15 mouse cellular contexts compared by ENCODE assay signal in genomic region chr12:72437676-72438341, GRCm38 (mm10). TPM values are rescaled to one million over a fixed set of nuclear protein-coding genes. Genes with fewer than 3 reads are reported as not detected.
A peak's percentile ranks its signal among the peaks of the same experiment; 100 is the strongest.
DNase-seq lines count a peak whose midpoint lies in the region; ATAC-seq lines count a peak whose summit lies in the region.
"Had no signal": no experiment of that assay in that cellular context is flagged by ENCODE, and none has a peak within 500 bp of the region (broad histone marks: within the 10 kb centered on the region; RNA-seq: fewer than 3 reads in every experiment).

No protein-coding gene starts in this region.

- peak overlapping the region; percentile 57 for H3K27ac ChIP-seq in midbrain, embryonic 10.5 days (replicated peaks)
- H3K27ac ChIP-seq in midbrain, embryonic 16.5 days (ENCODE audit: low read length): no peak overlapping the region
- H3K27ac ChIP-seq in forebrain, embryonic 12.5 days: peak overlapping the region; percentile 76
- H3K27ac ChIP-seq in hindbrain, embryonic 15.5 days (replicated peaks): peak overlapping the region; percentile 14; the same call in 1 of the 2 replicates
- H3K27ac ChIP-seq: left cerebral cortex, adult 2 months had no signal

- no peak overlapping the region for H3K4me3 ChIP-seq in midbrain, embryonic 10.5 days
- H3K4me3 ChIP-seq in midbrain, embryonic 16.5 days (ENCODE audit: low read depth, low read length): no peak overlapping the region
- H3K4me3 ChIP-seq in forebrain, embryonic 12.5 days (replicated peaks): no peak overlapping the region
- H3K4me3 ChIP-seq in hindbrain, embryonic 15.5 days: no peak overlapping the region
- H3K4me3 ChIP-seq: left cerebral cortex, adult 2 months had no signal

- no peak for DNase-seq in midbrain, embryonic 10.5 days (ENCODE audit: low spot score)
- DNase-seq in retina, postnatal 1 day: peak; percentile 56
- DNase-seq in embryo, embryonic 11 days: no peak
- DNase-seq: adrenal gland, postnatal 36 days; cerebellum, postnatal 36 days; heart, postnatal 10 days; lung, postnatal 4 days; right cerebral cortex, postnatal 25 days; thymus, adult 18-20 months had no signal

- no peaks in the 10 kb centered on the region for H3K27me3 ChIP-seq in midbrain, embryonic 10.5 days (ENCODE audit: low read depth, poor library complexity, severe bottlenecking)
- no peaks in the 10 kb centered on the region for H3K27me3 ChIP-seq in midbrain, embryonic 16.5 days (ENCODE audit: control insufficient read depth, insufficient read depth, low read depth, low read length)
- no peaks in the 10 kb centered on the region for H3K27me3 ChIP-seq in forebrain, embryonic 12.5 days
- H3K27me3 ChIP-seq in hindbrain, embryonic 15.5 days: no peaks in the 10 kb centered on the region

- no peak for ATAC-seq in midbrain, embryonic 16.5 days
- ATAC-seq in forebrain, embryonic 12.5 days (ENCODE audit: low FRiP score): peak; percentile 45; the same call in 1 of the 2 replicates
- no peak for ATAC-seq in hindbrain, embryonic 15.5 days (ENCODE audit: low FRiP score, low read depth)
- no peak for ATAC-seq in megakaryocyte-erythroid progenitor cell, adult 5-6 weeks (replicated peaks; ENCODE audit: low FRiP score, low TSS enrichment, poor library complexity, severe bottlenecking)

- H3K9me3 ChIP-seq in midbrain, embryonic 10.5 days (replicated peaks): no peaks in the 10 kb centered on the region
- no peaks in the 10 kb centered on the region for H3K9me3 ChIP-seq in midbrain, embryonic 16.5 days (replicated peaks; ENCODE audit: control insufficient read depth, low read length, poor library complexity, severe bottlenecking)
- no peaks in the 10 kb centered on the region for H3K9me3 ChIP-seq in forebrain, embryonic 12.5 days
- H3K9me3 ChIP-seq in hindbrain, embryonic 15.5 days: no peaks in the 10 kb centered on the region

- H3K4me2 ChIP-seq in midbrain, embryonic 16.5 days (ENCODE audit: low read length): no peak overlapping the region
- no peak overlapping the region for H3K4me2 ChIP-seq in forebrain, embryonic 12.5 days
- H3K4me2 ChIP-seq in hindbrain, embryonic 15.5 days: no peak overlapping the region

- peaks cover 44% of the 10 kb centered on the region for H3K4me1 ChIP-seq in midbrain, embryonic 10.5 days
- H3K4me1 ChIP-seq in midbrain, embryonic 16.5 days (ENCODE audit: control insufficient read depth, insufficient read depth, low read length): peaks cover 17% of the 10 kb centered on the region
- H3K4me1 ChIP-seq in forebrain, embryonic 12.5 days: peaks cover 31% of the 10 kb centered on the region
- H3K4me1 ChIP-seq in hindbrain, embryonic 15.5 days (replicated peaks): peaks cover 23% of the 10 kb centered on the region

- WGBS in midbrain, embryonic 10.5 days: 68% methylated on average over 10 of the region's 10 CpGs
- WGBS in midbrain, embryonic 16.5 days: 29% methylated on average over 10 of the region's 10 CpGs
- 16% methylated on average over 10 of the region's 10 CpGs for WGBS in forebrain, embryonic 12.5 days
- 48% methylated on average over 10 of the region's 10 CpGs for WGBS in hindbrain, embryonic 15.5 days

- H3K9ac ChIP-seq in midbrain, embryonic 16.5 days (ENCODE audit: low read depth, low read length): no peak overlapping the region
- H3K9ac ChIP-seq in forebrain, embryonic 12.5 days: no peak overlapping the region
- H3K9ac ChIP-seq in hindbrain, embryonic 15.5 days: no peak overlapping the region

- no peaks in the 10 kb centered on the region for H3K36me3 ChIP-seq in midbrain, embryonic 10.5 days
- H3K36me3 ChIP-seq in midbrain, embryonic 16.5 days (ENCODE audit: control insufficient read depth, insufficient read depth, low read length): no peaks in the 10 kb centered on the region
- H3K36me3 ChIP-seq in forebrain, embryonic 12.5 days (replicated peaks): no peaks in the 10 kb centered on the region
- H3K36me3 ChIP-seq in hindbrain, embryonic 15.5 days: no peaks in the 10 kb centered on the region

RNA-seq across cellular contexts. Expression of gene Lrrc9, which starts 3.9 kb away (rescaled TPM):
- 0.86 and 1.3 TPM in 2 replicates for polyA plus RNA-seq in midbrain, embryonic 10.5 days (2016; fragmentation: Nextera tagmentation; extraction: Ambion mirVana)
- polyA plus RNA-seq in midbrain, embryonic 16.5 days (2015; fragmentation: Nextera tagmentation; extraction: Ambion mirVana): 4.0 and 4.8 TPM in 2 replicates
- polyA plus RNA-seq in forebrain, embryonic 12.5 days (2016; fragmentation: Nextera tagmentation; extraction: Ambion mirVana): 2.3 and 3.4 TPM in 2 replicates
- 3.2 and 3.8 TPM in 2 replicates for polyA plus RNA-seq in hindbrain, embryonic 15.5 days (2015; fragmentation: Nextera tagmentation; extraction: Ambion mirVana)
- 1.3 TPM in 1 of 2 replicates, not detected in the other for total RNA-seq in megakaryocyte-erythroid progenitor cell, adult 5-6 weeks (2014; fragmentation: Nextera tagmentation)
- total RNA-seq in megakaryocyte-erythroid progenitor cell, adult 5-6 weeks (2017): not detected in 2 replicates
- total RNA-seq: neutrophil, adult 5-6 weeks had no signal

RNA-seq across cellular contexts. Expression of gene Rtn1, which starts 29.0 kb away (rescaled TPM):
- 117 and 248 TPM in 2 replicates for polyA plus RNA-seq in midbrain, embryonic 10.5 days (2016; fragmentation: Nextera tagmentation; extraction: Ambion mirVana)
- 3,227 and 3,475 TPM in 2 replicates for polyA plus RNA-seq in midbrain, embryonic 16.5 days (2015; fragmentation: Nextera tagmentation; extraction: Ambion mirVana)
- 588 and 653 TPM in 2 replicates for polyA plus RNA-seq in forebrain, embryonic 12.5 days (2016; fragmentation: Nextera tagmentation; extraction: Ambion mirVana)
- polyA plus RNA-seq in hindbrain, embryonic 15.5 days (2015; fragmentation: Nextera tagmentation; extraction: Ambion mirVana): 2,935 and 3,200 TPM in 2 replicates
- total RNA-seq in megakaryocyte-erythroid progenitor cell, adult 5-6 weeks (2014; fragmentation: Nextera tagmentation): not detected in 2 replicates
- total RNA-seq in megakaryocyte-erythroid progenitor cell, adult 5-6 weeks (2017): not detected in 2 replicates
